Mouse (Mus musculus) frontal cortex, adult (tissue): ENCODE measurements around the gene Nfatc3.
A peak's percentile ranks its signal among the peaks of the same experiment; 100 is the strongest.
"Not testable (repeated sequence)": the region's sequence is repeated elsewhere in the genome, so short reads cannot be mapped to it uniquely, and the experiment has no call there.

Experiments used
- ATAC-seq: cut with Nextera tagmentation; 2 replicates; pipeline ENCODE4 v1.9.2; 2017; ENCODE audit warnings: mild to moderate bottlenecking, moderate library complexity, mixed read lengths; ENCODE audit not compliant: low TSS enrichment

Nfatc3 gene

DNA sequence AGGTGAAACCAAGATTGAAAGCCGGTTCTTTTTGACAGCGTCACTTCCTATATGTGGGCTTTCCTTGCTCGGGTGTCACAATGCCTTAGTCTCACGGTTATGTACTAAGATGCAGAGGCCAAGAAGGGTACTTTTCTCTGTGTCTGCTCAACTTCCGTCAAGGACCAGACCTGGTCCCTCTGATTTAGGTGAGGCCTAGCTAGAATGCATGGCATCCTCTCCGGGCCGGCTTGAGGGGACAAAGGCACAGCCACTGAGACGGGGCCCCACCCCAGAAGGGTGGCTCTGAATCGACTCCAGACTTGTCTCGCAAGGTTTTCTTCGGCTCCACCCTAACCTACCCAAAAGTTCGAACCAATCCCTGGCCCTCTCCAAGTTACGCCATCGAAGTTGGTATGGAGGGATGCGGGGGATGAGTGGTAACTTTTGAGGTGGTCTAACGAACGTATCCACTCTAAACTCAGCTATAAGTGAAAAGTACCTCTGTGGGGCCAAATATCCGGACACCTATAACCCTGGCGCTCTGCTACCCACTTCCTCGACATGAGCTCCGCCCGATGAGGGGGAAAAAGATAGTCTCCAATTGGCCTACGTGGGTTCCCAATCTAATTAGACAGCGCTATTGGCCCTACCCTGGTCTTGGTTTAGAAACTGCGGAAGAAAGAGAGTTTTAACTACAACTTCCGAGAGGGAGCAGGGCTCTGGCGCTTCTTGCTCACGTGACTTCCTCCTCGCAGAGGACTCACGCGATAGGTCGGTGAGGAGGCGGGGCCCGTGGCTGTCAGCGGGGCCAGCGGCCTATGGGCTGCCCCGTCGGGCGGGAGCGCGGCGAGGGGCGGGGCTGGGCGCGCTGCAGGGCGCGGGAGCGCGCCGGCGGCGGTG lies at the start of gene Nfatc3:
TSS of gene Nfatc3 (plus strand) at position 110 of the 882 bp plus-strand sequence.
- peak; percentile 94 for ATAC-seq

DNA sequence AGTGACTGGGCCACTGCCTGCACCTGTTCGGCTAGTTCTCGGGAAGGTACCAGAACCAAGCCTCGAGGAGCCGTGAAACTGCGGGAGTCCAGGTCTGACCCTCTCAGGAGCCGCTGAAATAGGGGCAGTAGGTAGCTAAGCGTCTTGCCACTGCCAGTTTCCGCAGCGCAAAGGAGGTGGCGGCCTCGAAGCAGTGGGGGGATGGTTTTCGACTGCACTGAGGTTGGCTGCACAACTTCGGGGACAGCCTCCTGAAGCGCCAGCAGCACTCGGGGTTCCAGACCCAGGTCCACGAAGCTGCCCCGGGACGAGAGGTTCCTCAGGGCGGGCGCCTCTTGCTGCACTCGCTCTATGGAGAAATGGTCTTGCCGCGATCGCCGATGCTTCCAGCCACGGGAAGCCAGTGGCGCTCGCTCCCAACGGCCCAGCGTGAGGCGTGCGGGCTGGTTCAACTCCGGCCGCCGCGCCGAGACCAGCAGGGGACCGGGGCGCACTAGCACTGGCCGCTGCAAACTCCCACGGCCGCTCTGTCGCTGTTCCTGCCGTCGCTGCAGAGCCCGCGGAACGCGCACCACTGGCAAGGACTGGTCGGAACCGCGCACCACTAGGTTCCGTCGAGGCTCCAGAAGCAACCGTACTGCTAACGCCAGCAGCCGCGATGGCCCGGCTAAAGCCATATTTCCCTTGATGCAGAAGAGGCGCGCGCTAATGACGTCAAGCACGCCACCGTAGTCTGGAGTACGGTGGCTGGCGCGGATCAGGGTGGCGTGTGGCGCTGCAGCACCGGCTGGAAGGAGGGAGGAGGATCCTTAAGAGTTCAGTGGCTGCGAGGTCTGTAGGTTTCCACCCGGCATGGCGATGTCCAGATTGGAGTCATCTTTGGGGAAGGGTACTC lies 47.6 kb upstream of the Nfatc3 start:
- ATAC-seq = peak; percentile 98

DNA sequence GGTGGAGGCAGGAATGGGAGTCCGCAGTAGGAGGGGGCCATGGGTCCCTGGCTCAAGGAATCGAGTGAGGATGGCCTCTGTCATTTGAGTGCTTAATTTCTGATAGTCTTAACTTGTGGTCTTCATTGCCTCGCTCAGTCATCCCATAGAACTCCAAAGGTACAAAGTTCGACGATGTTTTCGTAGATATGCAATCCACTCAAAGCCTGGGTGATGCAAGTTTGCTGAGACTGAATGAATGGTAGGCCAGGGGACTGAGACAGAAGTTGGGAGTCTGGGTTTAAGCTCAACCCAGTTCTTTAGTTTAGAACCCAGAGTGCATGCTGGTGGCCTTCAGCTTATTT lies 47.0 kb upstream of the Nfatc3 start, which contains the start of gene Ddx28:
TSS of gene Ddx28 (minus strand) at position 240 of the 344 bp plus-strand sequence.
- peak; percentile 20; the same call in 1 of the 2 replicates for ATAC-seq

DNA sequence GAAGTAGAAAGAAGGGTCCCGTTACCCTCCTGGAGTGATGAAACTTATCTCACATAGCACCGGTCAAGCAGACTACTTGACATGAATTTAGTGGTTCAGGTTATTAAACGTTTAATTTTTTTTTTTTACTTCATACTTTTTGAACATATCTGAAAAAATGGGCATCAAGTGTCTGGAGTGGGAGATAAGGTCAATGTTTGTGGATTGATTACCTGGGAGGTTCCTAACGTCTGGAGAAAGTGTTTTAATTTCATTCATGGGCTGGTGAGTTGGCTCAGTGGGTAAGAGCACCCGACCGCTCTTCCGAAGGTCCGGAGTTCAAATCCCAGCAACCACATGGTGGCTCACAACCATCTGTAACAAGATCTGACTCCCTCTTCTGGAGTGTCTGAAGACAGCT lies 46.4 kb upstream of the Nfatc3 start:
- not testable (repeated sequence) for ATAC-seq

DNA sequence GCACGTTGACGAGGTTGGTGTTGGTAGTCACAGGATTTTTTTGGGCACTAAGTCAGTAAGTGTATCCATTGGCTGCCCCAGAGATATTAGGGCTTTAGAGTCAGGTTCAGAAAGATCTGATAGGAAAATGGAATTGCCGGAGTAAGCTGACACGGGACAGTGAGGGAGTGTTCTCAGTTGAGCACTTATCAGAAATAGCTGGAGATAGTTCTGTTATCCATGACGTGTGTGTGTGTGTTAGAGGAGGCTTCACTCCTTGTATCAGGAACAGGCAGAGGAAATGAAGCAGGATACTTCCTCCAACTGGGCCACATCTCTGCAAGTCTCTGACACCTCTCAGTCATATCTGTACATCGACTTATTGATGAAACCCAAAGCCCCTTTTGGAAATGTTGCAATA lies 42.4 kb upstream of the Nfatc3 start:
- no peak for ATAC-seq

DNA sequence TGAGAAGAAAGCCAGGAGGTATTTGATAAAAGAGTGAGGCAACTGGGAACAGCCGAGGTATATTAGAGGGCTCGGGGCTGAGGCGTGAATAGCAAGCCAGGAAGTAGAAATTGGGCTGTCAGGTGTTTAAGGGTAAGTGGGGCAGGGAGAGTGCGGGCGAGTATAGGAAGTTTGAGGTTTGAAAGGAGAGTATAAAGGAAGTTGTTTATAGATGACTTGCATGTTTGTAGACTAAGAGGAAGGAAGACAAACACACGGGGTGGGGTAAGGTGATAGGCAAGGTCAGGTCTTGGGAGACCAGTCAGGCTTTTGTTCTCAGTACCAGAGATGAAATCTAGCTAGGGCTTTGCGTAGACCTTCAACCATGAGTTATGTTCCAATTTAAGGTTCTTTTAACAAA lies 41.5 kb upstream of the Nfatc3 start:
- no peak for ATAC-seq

DNA sequence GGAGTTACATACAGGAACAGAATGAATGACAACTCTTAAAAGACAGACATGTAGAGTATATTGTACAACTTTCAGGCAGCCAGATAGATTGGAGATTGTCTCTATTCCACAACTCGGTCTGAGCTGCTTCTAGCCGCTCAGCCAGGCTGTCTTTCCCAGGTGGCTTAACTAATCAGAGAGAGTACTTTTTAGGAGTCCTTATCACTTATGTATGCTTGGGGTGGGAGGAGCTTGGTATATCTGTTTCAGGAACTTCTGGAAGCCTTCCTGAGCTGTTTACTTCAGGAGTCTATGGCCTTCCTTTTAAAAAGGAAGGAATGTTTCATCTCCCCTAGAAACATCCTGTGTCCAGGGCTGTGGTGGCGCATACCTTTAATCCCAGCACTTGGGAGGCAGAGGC lies 40.6 kb upstream of the Nfatc3 start:
- no peak for ATAC-seq

DNA sequence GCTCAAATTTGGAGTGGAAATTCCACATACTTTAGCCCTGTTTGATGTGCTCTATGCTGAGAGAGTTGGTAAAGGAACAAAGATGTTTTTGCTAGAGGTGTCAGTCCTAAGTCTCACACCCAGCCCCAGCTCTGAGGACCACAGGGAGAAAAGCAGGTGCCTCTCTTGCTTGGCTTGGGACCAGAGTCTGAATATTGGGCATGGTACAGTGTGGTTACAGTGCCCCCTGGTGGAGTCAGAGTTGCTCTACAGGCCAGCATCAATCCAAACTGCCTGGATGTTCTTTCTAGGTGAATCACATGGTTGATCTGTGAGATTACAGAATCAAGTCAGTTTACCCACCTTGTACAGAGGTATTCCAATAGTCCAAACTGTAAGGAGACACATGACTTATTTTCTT lies 36.2 kb upstream of the Nfatc3 start:
- ATAC-seq = peak; percentile 85

DNA sequence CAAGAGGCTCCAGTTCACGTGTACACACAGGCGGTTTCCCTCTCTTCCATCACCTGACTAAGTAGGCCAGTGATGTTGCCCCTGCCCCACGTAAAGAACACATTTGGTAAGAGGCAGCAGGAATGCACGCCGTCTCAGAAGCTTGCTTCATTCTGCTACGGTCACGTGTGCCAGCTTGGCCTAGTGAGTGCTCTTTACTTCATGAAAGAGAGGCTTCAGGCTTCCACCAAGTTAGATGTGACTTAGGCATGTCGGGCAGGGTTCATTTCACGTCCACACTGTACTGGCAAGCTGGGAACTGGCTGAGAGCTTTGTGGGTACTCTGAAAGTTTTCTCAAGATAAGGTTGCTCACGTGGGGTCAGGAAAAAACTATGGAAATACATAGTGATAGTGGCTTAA lies 19.9 kb upstream of the Nfatc3 start:
- ATAC-seq = no peak

DNA sequence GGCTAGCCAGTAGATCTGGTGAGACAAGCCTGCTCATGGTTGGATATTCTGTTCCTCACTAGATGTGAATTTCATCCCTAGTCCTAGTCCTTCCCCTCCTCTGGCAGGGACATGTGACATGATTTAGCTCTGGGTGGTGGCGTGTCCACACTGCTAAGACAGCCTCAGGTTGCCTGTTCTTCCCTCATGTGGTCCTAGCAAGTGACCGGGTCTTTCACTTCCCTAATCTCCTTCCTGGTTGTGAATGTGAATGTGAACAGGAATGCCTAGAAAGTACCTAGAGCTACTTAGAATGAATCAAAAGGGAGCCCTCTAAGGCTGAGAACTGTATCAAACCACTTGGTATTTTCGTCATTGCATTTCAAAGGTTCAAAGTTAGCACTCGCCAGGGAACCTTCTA lies 19.0 kb upstream of the Nfatc3 start:
- no peak for ATAC-seq

DNA sequence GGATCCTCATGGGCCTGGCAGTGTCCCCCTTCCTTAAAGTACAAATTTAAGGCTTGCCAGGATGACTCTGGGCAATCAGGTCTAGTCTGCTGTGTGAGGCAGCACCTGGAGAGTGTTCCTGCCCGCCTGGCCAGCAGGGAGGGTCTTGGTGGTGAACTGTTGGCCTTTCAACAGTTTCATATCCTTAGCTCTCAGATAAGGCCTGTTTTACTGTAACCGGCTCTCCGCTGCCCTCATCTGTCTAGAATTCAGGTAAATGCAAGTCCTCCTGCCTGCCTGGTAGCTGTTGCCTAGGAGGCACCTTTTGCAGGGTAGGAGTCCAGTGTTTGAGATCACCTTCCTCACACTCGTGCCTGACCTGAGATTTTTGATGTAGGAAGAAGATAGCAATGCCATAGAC lies 18.4 kb upstream of the Nfatc3 start:
- ATAC-seq = no peak

DNA sequence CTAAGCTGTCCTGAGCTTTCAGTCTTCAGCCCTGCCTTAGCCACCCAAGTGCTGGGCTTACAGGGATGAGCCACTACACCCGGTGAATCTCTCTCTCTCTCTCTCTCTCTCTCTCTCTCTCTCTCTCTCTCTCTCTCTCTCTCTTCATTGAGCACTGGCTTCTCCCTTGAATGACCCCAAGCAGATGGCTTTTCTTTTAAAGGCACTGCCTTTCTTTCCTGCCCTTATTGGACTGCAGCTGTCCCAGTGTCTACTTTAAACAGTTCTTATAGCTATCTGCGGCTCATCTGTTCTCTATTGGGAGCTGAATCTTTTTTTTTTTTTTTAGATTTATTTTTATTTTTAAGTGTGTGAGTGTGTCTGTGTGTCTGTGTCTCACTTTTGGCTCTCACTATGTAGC lies 15.6 kb upstream of the Nfatc3 start:
- no peak for ATAC-seq

DNA sequence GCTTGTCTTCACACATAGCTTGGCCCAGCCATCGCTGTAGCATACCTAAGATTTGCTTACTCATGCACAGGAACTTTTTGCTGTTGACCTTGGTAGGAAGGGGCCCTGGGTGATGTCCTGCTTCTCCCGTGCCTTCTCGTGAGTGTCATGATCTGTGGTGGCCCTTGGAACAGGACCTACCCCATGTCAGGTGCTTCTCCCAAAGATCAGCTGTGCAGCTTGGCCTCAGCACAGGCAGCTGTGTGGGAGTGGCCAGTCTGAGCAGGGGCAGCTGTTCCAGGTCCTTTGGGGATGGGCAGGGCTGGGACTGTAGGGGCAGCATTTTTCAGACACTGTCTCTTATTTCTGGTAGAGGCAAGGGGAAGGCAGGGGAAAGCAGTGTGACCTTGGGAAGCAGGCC lies 14.5 kb upstream of the Nfatc3 start:
- no peak for ATAC-seq

DNA sequence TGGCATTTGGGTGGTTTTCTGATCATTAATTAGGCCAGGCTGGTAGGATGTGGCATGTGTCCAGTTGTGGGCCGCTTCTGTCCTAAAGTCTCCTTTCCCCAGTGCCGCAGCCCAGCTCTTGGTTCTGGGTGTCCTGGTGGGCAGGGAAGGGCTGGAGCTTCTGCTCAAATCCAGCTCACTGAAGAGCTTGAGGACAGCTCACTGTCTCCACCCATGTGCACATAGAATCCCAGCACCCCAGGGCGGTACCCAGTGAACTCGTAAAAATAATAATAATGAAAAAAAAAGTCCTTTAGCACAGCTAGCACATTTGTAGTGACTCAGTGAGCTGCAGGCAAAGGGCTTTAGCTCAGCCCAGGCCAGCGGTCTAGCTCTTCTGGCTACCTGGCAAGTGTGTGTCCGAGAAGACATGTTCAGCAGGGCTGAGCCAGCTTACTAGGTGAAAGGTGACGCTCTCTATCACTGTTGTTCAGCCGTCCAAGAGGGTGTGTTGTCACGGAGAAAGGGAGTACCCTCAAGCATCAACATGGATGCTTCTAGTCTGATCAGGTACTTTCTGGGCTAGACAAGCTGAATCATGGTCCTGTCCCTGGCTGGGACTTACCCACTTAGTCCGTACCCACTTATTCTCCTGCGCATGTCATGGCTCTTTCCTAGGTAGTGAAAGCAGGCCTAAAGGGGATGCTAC lies 11.6 kb upstream of the Nfatc3 start:
- ATAC-seq = no peak

DNA sequence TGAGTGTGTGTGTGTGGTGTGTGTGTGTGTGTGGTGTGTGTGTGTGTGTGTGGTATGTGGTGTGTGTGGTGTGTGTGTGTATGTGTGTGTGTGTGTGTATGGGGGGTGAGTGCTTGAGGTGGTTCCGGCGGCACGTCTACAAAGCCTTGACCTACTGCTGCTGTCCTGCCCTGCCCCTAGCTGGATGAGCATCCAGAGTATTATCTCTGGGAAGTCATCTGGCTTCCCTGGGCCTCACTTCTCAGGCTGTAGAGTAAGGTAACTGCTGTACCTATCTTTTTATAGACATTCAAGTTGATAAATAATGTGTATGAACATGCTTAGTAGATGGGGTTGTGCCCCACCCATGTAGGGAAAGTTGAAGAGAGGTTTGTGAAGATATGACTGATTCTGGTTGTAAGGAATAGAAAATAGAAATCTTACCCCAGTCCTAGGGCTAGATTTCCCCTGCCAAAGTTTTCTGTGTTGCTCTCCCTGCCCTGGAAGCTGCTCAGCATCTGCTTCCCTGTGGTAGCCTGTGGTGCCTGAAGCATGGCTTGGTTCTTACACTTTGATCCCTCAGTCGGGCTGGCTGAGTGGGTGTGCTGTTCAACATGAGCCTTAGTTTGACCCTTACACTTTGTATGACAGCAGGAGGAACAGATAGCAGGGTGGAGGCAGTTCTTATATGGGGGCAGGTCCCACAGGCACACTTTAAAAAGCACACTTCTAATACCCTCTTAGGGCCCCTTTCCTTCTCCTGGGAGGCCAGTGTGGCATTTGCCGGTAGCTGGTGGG lies 10.6 kb upstream of the Nfatc3 start:
- ATAC-seq = no peak

DNA sequence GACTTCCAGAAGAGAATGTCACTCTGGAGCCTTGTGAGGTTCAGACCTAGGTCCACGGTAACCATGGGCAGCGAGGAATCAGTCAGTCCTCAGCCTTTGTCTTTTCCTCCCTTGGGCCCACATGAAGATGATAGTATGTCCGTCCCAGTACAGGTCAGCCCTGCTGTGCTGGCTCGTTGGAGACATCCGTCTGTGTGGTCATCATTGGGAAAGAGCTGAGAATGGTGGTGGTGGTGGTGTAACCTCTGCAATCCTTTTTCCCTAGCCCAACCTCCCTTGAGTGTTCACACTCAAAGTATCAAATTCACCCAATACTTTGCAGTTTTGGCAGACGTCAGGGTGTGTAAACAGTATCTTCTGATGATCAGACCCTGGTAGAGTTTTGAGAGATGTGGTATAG lies 8.8 kb upstream of the Nfatc3 start:
- ATAC-seq = no peak

DNA sequence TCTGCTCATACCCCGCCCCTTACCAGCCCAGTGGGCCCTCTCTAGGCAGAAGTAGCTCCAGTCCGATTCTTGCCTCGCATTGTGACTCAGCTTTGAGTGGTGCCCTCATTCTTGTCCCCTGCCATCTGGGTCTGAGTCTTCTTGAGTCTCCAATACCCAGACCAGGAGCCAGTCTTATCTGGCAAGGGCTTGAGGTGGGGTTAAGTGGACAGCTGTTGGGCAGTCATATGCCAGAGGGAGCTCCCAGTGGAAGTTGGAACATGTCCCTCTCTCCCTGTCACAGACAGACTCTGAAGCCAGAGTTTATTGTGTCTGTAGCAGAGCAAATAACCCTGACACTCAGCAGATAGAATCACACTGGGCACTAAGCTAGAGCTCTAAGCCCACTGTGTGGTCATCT lies 7.6 kb upstream of the Nfatc3 start:
- no peak for ATAC-seq

DNA sequence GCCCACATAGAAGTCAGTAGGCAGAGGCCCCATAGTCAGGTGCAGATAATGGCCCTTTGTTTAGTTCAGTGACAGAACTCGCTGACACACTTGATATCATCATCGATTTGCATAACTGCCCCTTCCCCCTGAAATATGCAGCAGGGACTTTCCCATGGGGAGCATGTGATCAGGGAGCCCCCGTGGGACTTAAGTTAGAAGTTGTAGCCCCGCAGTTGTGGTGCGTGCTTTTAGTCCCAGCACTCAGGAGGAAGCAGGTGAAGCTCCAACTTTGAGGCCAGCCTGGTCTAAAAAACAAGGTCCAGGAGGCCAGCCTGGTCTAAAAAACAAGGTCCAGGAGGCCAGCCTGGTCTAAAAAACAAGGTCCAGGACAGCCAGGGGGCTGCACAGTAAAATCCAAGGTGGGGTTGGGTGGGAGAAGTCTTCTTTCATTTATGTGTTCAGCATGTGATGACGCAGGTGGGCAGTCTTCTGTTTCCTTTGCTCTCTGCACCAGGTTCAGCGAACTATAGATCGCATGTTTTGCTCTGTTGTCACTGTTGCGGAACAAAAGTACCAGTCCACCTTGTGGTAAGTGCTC lies 6.0 kb upstream of the Nfatc3 start:
- ATAC-seq = no peak

DNA sequence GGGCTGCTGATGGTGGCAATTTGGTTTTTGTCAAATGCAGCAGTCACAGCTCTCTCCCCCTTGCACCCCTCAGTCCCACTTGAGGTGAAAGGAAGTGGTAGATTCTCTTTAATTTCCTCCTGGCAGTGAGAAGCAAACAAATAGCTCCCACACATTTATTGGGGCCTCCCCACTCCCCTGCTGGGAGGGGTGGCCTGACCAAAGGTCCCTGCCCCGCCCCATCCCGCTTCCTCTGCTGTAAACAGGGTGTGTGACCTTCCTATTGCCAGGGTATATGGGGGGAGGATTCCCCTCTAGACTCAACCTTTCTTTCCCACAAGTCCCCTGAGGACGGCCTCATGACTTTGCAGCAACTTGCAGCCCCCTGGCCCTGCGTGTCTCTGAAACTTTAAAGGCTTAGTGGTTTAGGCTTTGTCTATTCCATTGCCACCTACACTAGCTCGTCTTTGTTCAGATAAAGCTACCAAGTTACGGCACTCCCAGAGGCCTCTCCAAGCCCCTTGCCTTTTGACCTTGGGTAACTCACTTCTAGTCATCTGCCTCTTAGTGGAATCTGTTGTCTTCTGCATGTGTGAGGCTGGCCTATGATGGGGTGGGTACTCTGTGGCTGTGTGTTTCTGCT lies 4.3 kb upstream of the Nfatc3 start:
- ATAC-seq = no peak

DNA sequence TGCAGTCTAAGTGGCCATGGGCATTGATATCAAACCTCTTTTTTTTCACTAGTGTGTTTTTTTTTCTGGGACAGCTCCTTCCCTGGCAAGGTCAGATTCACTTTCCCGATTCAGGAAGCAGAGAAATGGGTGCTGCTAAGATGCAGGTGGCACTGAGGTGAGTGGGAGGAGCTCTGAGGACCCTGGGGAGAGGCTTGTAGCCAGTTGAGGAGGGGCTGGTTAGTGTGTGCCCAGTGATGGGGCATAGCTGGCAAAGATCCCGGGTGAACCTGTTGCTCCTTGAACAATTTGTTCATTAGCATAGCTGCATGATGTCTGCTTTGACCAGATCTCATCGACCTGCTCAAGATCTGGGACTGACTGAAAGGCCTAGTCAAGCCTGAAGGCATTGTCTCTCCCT lies 3.6 kb upstream of the Nfatc3 start:
- ATAC-seq = no peak
